35 mouse cellular contexts compared by ENCODE assay signal in genomic region chr5:104163536-104163935, GRCm38 (mm10). TPM values are rescaled to one million over a fixed set of nuclear protein-coding genes. Genes with fewer than 3 reads are reported as not detected.
"Had no signal": no experiment of that assay in that cellular context is flagged by ENCODE, and none has a peak within 500 bp of the region (broad histone marks: within the 10 kb centered on the region; RNA-seq: fewer than 3 reads in every experiment).

No protein-coding gene starts in this region.

- H3K27me3 ChIP-seq: heart, embryonic 13.5 days; heart, embryonic 15.5 days; hindbrain, embryonic 12.5 days; intestine, embryonic 15.5 days; kidney, embryonic 15.5 days; limb, embryonic 13.5 days; liver, embryonic 13.5 days; liver, embryonic 15.5 days had no signal

- H3K4me2 ChIP-seq: heart, embryonic 11.5 days; heart, embryonic 13.5 days; heart, embryonic 15.5 days; hindbrain, embryonic 12.5 days; hindbrain, embryonic 14.5 days; intestine, embryonic 15.5 days; kidney, embryonic 15.5 days; limb, embryonic 13.5 days; liver, embryonic 11.5 days; liver, embryonic 13.5 days; liver, embryonic 15.5 days had no signal

- H3K4me1 ChIP-seq: hindbrain, embryonic 10.5 days; hindbrain, embryonic 12.5 days; intestine, embryonic 15.5 days; kidney, embryonic 15.5 days; liver, embryonic 13.5 days; liver, embryonic 15.5 days had no signal

- ATAC-seq: hindbrain, embryonic 16.5 days; inflammation-experienced regulatory T-cells, adult 6 months; intestine, embryonic 15.5 days; intestine, postnatal 0 days; liver, postnatal 0 days had no signal

- H3K9me3 ChIP-seq: heart, embryonic 13.5 days; heart, embryonic 15.5 days; hindbrain, embryonic 10.5 days; hindbrain, embryonic 12.5 days; intestine, embryonic 15.5 days; kidney, embryonic 15.5 days; limb, embryonic 13.5 days; liver, embryonic 13.5 days; liver, embryonic 15.5 days had no signal

- H3K9ac ChIP-seq: heart, embryonic 13.5 days; heart, embryonic 15.5 days; hindbrain, embryonic 12.5 days; hindbrain, embryonic 14.5 days; intestine, embryonic 15.5 days; kidney, embryonic 15.5 days; limb, embryonic 13.5 days; liver, embryonic 13.5 days; liver, embryonic 15.5 days; liver, postnatal 0 days had no signal

- H3K27ac ChIP-seq: gastrocnemius, adult 2 months; heart, adult 2 months; heart, embryonic 13.5 days; heart, embryonic 15.5 days; hindbrain, embryonic 10.5 days; hindbrain, embryonic 12.5 days; hindbrain, embryonic 14.5 days; intestine, embryonic 15.5 days; kidney, embryonic 15.5 days; kidney, postnatal 0 days; layer of hippocampus, adult 2 months; left cerebral cortex, adult 2 months; limb, embryonic 13.5 days; liver, embryonic 13.5 days; liver, embryonic 15.5 days had no signal

- H3K4me3 ChIP-seq: gastrocnemius, adult 2 months; heart, adult 2 months; heart, embryonic 13.5 days; heart, embryonic 15.5 days; hindbrain, embryonic 10.5 days; hindbrain, embryonic 12.5 days; intestine, embryonic 15.5 days; kidney, embryonic 15.5 days; layer of hippocampus, adult 2 months; left cerebral cortex, adult 2 months; limb, embryonic 13.5 days; liver, embryonic 13.5 days; liver, embryonic 15.5 days had no signal

- DNase-seq: gastrocnemius, adult 2 months; gastrocnemius, postnatal 10 days; gastrocnemius, postnatal 25 days; heart, adult 2 months; heart, postnatal 14 days; heart, postnatal 36 days; kidney, adult 18-20 months; kidney, adult 9 months; kidney, postnatal 14 days; kidney, postnatal 4 days; liver; liver, embryonic 13.5 days; liver, postnatal 0 days had no signal

- H3K36me3 ChIP-seq: heart, embryonic 13.5 days; heart, embryonic 15.5 days; hindbrain, embryonic 10.5 days; hindbrain, embryonic 12.5 days; intestine, embryonic 15.5 days; kidney, embryonic 15.5 days; limb, embryonic 13.5 days; liver, embryonic 13.5 days; liver, embryonic 15.5 days had no signal

RNA-seq across cellular contexts. Expression of gene Dspp, which starts 7.0 kb away (rescaled TPM):
- total RNA-seq: gastrocnemius, adult 2 months; gastrocnemius, postnatal 10 days; gastrocnemius, postnatal 25 days; gastrocnemius, postnatal 4 days; granulocyte monocyte progenitor cell, adult 5-6 weeks; heart, adult 2 months; heart, postnatal 14 days; heart, postnatal 36 days; layer of hippocampus, adult 2 months; layer of hippocampus, postnatal 10 days had no signal
- polyA plus RNA-seq: heart, adult 2 months; heart, embryonic 11.5 days; heart, embryonic 13.5 days; heart, embryonic 15.5 days; heart, postnatal 0 days; hindbrain, embryonic 10.5 days; hindbrain, embryonic 12.5 days; hindbrain, embryonic 14.5 days; hindbrain, embryonic 16.5 days; inflammation-experienced regulatory T-cells, adult 6 months; intestine, embryonic 15.5 days; intestine, postnatal 0 days; kidney, embryonic 15.5 days; kidney, postnatal 0 days; limb, embryonic 11.5 days; liver, embryonic 11.5 days; liver, embryonic 13.5 days; liver, embryonic 15.5 days; liver, postnatal 0 days had no signal

RNA-seq across cellular contexts. Expression of gene Dmp1, which starts 38.9 kb away (rescaled TPM):
- total RNA-seq: granulocyte monocyte progenitor cell, adult 5-6 weeks; heart, adult 2 months; heart, postnatal 14 days; heart, postnatal 36 days had no signal
- polyA plus RNA-seq: heart, adult 2 months; heart, embryonic 11.5 days; inflammation-experienced regulatory T-cells, adult 6 months; limb, embryonic 11.5 days; liver, embryonic 13.5 days; liver, embryonic 15.5 days; liver, postnatal 0 days had no signal

RNA-seq across cellular contexts. Expression of gene Sparcl1, which starts 50.0 kb away (rescaled TPM):
- total RNA-seq: granulocyte monocyte progenitor cell, adult 5-6 weeks had no signal
- polyA plus RNA-seq: inflammation-experienced regulatory T-cells, adult 6 months had no signal
